Mouse (Mus musculus): Measurements from ENCODE around the gene Prss43.
"Not testable (repeated sequence)": the region's sequence is repeated elsewhere in the genome, so short reads cannot be mapped to it uniquely, and the experiment has no call there.

Gene Prss43

GRCm38 (mm10) chr9:110826390-110826789, at the start of gene Prss43:
Prss43 (plus strand) TSS chr9:110826690.
- DNase-seq, result no peak

- DNase-seq, result no peak
These were observed 48.4 kb upstream of the Prss43 start for GRCm38 (mm10) chr9:110778100-110778499.

- DNase-seq, result no peak
These were observed 47.9 kb upstream of the Prss43 start for GRCm38 (mm10) chr9:110778559-110778958.

GRCm38 (mm10) chr9:110779242-110779913, 47.1 kb upstream of the Prss43 start:
- DNase-seq, result no peak

GRCm38 (mm10) chr9:110781256-110781721, 45.2 kb upstream of the Prss43 start:
- peak; percentile 93 for DNase-seq

GRCm38 (mm10) chr9:110781731-110782130, 44.8 kb upstream of the Prss43 start:
- no peak for DNase-seq

GRCm38 (mm10) chr9:110783611-110784010, 42.9 kb upstream of the Prss43 start:
- no peak for DNase-seq

GRCm38 (mm10) chr9:110788169-110788568, 38.3 kb upstream of the Prss43 start:
- DNase-seq, result no peak

GRCm38 (mm10) chr9:110790462-110790861, 36.0 kb upstream of the Prss43 start:
- no peak for DNase-seq

GRCm38 (mm10) chr9:110797013-110797412, 29.5 kb upstream of the Prss43 start:
- DNase-seq, result no peak

GRCm38 (mm10) chr9:110797866-110798265, 28.6 kb upstream of the Prss43 start, which contains the start of gene Prss42:
Prss42 (plus strand) TSS chr9:110798166.
- DNase-seq, result no peak

- DNase-seq, result no peak
These were observed 25.5 kb upstream of the Prss43 start for GRCm38 (mm10) chr9:110800834-110801479.

- DNase-seq, result no peak
These were observed 23.2 kb upstream of the Prss43 start for GRCm38 (mm10) chr9:110803294-110803693.

GRCm38 (mm10) chr9:110810051-110810450, 16.4 kb upstream of the Prss43 start:
- no peak for DNase-seq

GRCm38 (mm10) chr9:110813789-110814188, 12.7 kb upstream of the Prss43 start, which contains the start of gene Prss44:
Prss44 (plus strand) TSS chr9:110813994.
- no peak for DNase-seq

GRCm38 (mm10) chr9:110820546-110820945, 5.9 kb upstream of the Prss43 start:
- DNase-seq, result not testable (repeated sequence)

GRCm38 (mm10) chr9:110821436-110821835, 5.1 kb upstream of the Prss43 start:
- no peak for DNase-seq

GRCm38 (mm10) chr9:110825426-110825825, 1.1 kb upstream of the Prss43 start:
- no peak for DNase-seq

GRCm38 (mm10) chr9:110825832-110826231, 658 bp upstream of the Prss43 start:
- peak; percentile 18 for DNase-seq

- peak; percentile 34 for DNase-seq
These were observed 6.5 kb downstream of the Prss43 start for GRCm38 (mm10) chr9:110833021-110833420.

GRCm38 (mm10) chr9:110834411-110834810, 7.9 kb downstream of the Prss43 start, which contains the start of gene Prss45:
Prss45 (plus strand) TSS chr9:110834588.
- DNase-seq, result no peak

GRCm38 (mm10) chr9:110834961-110835360, 8.5 kb downstream of the Prss43 start:
- DNase-seq, result no peak

- DNase-seq, result no peak
These were observed 9.6 kb downstream of the Prss43 start for GRCm38 (mm10) chr9:110836112-110836511.

- no peak for DNase-seq
These were observed 14.4 kb downstream of the Prss43 start for GRCm38 (mm10) chr9:110840905-110841304.

All from thymus, postnatal 14 days (tissue).